Mouse (Mus musculus) forebrain, embryonic 15.5 days (tissue): Measurements from ENCODE around the gene Ciz1. TPM values are rescaled to one million over a fixed set of nuclear protein-coding genes. Genes with fewer than 3 reads are reported as not detected.
"Not testable (repeated sequence)": the region's sequence is repeated elsewhere in the genome, so short reads cannot be mapped to it uniquely, and the experiment has no call there.

Source experiments
- ATAC-seq: fragments of 200-750 bp; cut with Nextera tagmentation; replicated peaks from 2 replicates; pipeline ENCODE4 v1.8.0; 2017; ENCODE audit warnings: mild to moderate bottlenecking, moderate TSS enrichment, moderate library complexity
- H3K27ac ChIP-seq: fragments of 300-500 bp; sonication (generic); replicated peaks from 2 replicates; pipeline ENCODE4 v1.5.1; 2015; ENCODE audit warnings: mild to moderate bottlenecking, inconsistent platforms
- H3K27me3 ChIP-seq: fragments of 300-500 bp; sonication (generic); 2 replicates; pipeline ENCODE4 v1.6.1; 2015; ENCODE audit warnings: inconsistent platforms
- H3K36me3 ChIP-seq: fragments of 300-500 bp; sonication (generic); 2 replicates; pipeline ENCODE4 v1.6.1; 2015; ENCODE audit warnings: mild to moderate bottlenecking, inconsistent platforms
- H3K4me1 ChIP-seq: fragments of 300-500 bp; sonication (generic); 2 replicates; pipeline ENCODE4 v1.6.1; 2015; ENCODE audit warnings: inconsistent platforms
- H3K4me2 ChIP-seq: fragments of 300-500 bp; sonication (generic); replicated peaks from 2 replicates; pipeline ENCODE4 v1.6.1; 2015; ENCODE audit warnings: mild to moderate bottlenecking, inconsistent platforms
- H3K4me3 ChIP-seq: fragments of 300-500 bp; sonication (generic); 2 replicates; pipeline ENCODE4 v1.5.1; 2015; ENCODE audit warnings: mild to moderate bottlenecking, inconsistent platforms
- H3K9ac ChIP-seq: fragments of 300-500 bp; sonication (generic); replicated peaks from 2 replicates; pipeline ENCODE4 v1.6.1; 2015; ENCODE audit warnings: mild to moderate bottlenecking, inconsistent platforms
- H3K9me3 ChIP-seq: fragments of 300-500 bp; sonication (generic); 2 replicates; pipeline ENCODE4 v1.6.1; 2016; ENCODE audit warnings: inconsistent platforms
- WGBS: fragments of 180-500 bp; shearing (Covaris S2); methylation state at CpG from one replicate; pipeline ENCODE4 v1.1.7; 2015; ENCODE audit warnings: mixed read lengths; 5-methylcytosine and 5-hydroxymethylcytosine counted together
- polyA plus RNA-seq: library from polyadenylated mRNA; unstranded; fragments of >200 nt; fragmentation: Nextera tagmentation; extraction: Ambion mirVana; gene quantifications from 2 replicates; pipeline ENCODE4 v1.2.1, GENCODE M21; 2015

Gene Ciz1
- polyA plus RNA-seq, 1 experiment from 2014 or later = 55.3 TPM

DNA sequence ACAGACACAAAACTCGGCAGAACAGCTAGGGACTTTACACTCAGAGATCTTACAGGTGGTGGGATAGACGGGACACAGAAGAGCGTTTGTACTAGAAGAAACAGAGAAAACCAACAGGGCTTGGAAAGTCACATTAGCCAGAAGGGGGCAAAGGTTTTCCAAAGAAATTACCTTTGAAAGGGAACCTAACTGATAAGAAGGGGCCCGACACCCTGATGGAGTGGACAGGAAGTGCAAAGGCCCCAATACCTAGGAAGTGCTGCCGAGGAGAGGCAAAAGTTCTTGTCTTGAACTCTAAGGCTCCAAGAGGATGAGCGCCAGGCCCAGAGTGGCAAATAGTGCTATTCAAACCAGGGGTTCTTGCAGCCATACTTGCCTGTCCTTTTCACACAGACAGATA, 1.7 kb downstream of the Ciz1 start:
- no peak for ATAC-seq
- 70% methylated on average over 6 of the region's 6 CpGs for WGBS
- H3K9ac ChIP-seq = no peak overlapping the region
- no peak overlapping the region for H3K4me3 ChIP-seq
- no peaks in the 10 kb centered on the region for H3K9me3 ChIP-seq
- H3K27me3 ChIP-seq = no peaks in the 10 kb centered on the region
- peaks cover 14% of the 10 kb centered on the region for H3K4me1 ChIP-seq
- no peak overlapping the region for H3K27ac ChIP-seq
- H3K4me2 ChIP-seq = peak overlapping the region; percentile 67; the same call in 1 of the 2 replicates
- no peaks in the 10 kb centered on the region for H3K36me3 ChIP-seq

DNA sequence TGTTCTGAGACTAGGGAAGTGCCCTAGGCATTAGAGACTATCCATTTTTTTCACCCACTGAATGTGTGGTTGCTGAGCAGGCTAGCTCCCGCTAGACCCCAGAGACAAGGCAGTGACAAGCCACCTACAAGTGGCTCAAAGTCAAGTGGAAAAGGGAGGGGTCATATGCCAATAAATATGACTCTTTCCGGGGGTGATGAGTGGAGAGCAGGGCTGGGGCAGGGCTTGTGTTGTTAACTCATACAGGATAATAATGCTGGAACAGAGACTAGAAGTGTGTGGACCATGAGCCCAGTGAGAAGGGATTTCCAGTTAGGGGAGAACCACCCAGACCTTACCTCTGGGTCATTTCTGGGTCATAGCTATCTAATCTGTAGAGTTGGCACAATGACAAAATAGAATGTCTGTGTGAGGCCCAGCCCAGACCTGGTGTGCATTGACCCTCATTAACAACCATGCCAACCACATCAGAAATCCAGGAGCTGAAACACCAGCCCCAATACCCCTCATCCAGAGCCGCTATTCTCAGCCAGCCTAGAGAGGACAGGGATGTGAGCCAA, 2.3 kb downstream of the Ciz1 start:
- Histone ChIP-seq H3K36me3 (no peaks in the 10 kb centered on the region), H3K4me3 (no peak overlapping the region), H3K4me1 (peaks cover 14% of the 10 kb centered on the region), H3K9ac (no peak overlapping the region), H3K27ac (no peak overlapping the region), H3K4me2 (no peak overlapping the region), H3K27me3 (no peaks in the 10 kb centered on the region), H3K9me3 (no peaks in the 10 kb centered on the region)
- WGBS = 93% methylated on average over 3 of the region's 3 CpGs
- ATAC-seq = no peak

DNA sequence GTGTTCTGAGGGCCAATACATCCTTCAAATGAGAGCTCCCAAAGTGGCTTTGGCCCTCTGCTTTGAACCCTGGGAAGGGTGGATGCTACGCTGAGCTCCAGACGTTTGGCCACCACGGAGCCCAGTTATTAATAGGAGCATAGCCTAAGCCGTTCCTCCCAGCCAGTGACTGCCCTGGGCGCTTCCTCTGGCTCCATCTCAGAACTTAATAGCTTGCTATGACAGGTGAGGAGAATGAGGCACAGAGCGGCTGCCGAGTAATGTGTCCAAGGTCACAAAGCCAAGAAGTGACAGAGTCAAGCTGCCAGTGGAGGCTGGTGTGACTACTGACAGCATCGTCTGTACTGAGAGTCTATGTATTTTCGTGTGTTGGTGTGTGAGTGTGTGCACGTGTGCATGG, 4.1 kb downstream of the Ciz1 start:
- Histone ChIP-seq H3K36me3 (no peaks in the 10 kb centered on the region), H3K27me3 (peaks cover 4% of the 10 kb centered on the region; the same call in 1 of the 2 replicates), H3K9ac (no peak overlapping the region), H3K4me1 (peaks cover 21% of the 10 kb centered on the region), H3K9me3 (no peaks in the 10 kb centered on the region), H3K4me3 (no peak overlapping the region), H3K4me2 (no peak overlapping the region), H3K27ac (no peak overlapping the region)
- no peak for ATAC-seq
- 83% methylated on average over 10 of the region's 10 CpGs for WGBS

DNA sequence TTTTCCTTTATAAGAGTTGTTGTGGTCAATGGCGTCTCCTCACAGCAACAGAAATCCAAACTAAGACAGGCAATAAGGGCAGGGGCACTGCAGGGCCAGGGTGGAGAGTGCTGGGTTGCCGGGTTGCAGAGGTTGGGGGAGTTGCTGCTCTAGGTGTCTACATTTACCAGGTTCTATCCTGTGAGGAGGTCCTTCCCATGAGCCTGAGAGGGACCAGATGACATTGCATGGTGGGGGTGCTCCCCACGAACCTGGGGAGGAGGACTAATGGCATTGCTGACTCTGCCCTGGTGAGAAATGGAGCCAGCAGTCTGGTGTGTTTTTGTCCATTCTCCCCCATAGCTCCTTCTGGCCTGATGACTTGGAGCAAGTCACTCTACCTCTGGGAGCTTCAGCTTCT, 5.6 kb downstream of the Ciz1 start:
- Histone ChIP-seq H3K27me3 (peaks cover 13% of the 10 kb centered on the region; the same call in 1 of the 2 replicates), H3K27ac (no peak overlapping the region), H3K4me2 (no peak overlapping the region), H3K9me3 (no peaks in the 10 kb centered on the region), H3K4me1 (peaks cover 17% of the 10 kb centered on the region), H3K9ac (no peak overlapping the region), H3K4me3 (no peak overlapping the region), H3K36me3 (no peaks in the 10 kb centered on the region)
- no peak for ATAC-seq
- 77% methylated on average over 3 of the region's 3 CpGs for WGBS

DNA sequence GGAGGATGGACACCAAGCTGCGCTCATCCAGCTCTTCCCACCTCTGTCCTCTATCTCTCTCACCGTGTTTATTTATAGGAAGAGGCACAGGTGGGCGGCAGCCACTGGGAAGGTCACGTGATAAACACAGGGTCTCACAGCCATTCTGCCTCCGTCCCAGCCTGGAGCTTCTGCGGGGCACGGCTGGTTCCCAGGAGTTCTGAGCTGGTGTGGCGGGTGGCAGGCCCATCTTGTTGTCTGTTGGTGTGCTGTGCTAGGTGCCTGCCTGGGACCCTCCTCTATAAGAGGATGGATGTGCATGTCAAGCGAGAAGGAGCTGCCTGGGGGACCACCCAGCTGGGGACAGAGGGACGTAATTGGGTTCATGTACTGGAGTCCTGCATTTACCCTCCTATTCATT, 6.3 kb downstream of the Ciz1 start:
- ATAC-seq = no peak
- peaks cover 17% of the 10 kb centered on the region for H3K4me1 ChIP-seq
- H3K9me3 ChIP-seq = no peaks in the 10 kb centered on the region
- no peaks in the 10 kb centered on the region for H3K36me3 ChIP-seq
- H3K4me3 ChIP-seq = no peak overlapping the region
- H3K4me2 ChIP-seq = no peak overlapping the region
- H3K27ac ChIP-seq = no peak overlapping the region
- H3K9ac ChIP-seq = no peak overlapping the region
- WGBS = 71% methylated on average over 10 of the region's 10 CpGs
- H3K27me3 ChIP-seq = peaks cover 13% of the 10 kb centered on the region; the same call in 1 of the 2 replicates

DNA sequence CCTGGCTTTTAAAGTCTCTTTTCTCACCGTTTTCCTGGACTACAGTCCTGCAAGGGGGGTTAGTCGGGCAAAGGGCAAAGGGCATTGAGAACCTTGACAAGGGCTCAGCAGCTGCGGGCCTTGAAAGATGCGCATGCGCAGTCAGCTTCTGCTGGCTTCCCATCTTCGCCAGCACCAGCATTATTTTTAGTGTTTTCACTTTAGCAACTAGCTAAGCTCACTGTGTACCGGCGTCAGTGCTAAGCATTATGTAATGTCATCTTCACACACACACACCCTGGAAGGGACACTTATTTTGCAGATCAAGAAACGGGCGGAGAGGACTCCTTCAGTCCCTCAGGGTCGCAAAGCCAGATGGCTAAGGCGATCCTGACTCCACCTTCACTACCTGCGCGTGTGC, 8.6 kb downstream of the Ciz1 start:
- peak overlapping the region; percentile 46 for H3K4me2 ChIP-seq
- WGBS = 4% methylated on average over 14 of the region's 14 CpGs
- peak overlapping the region; percentile 30 for H3K4me3 ChIP-seq
- H3K9ac ChIP-seq = no peak overlapping the region
- H3K27me3 ChIP-seq = peaks cover 13% of the 10 kb centered on the region; the same call in 1 of the 2 replicates
- no peaks in the 10 kb centered on the region for H3K9me3 ChIP-seq
- H3K36me3 ChIP-seq = 0 out of 2 replicates have a peak, but pooled peaks cover 2% of the 10 kb centered on the region
- H3K4me1 ChIP-seq = peaks cover 27% of the 10 kb centered on the region
- no peak for ATAC-seq
- H3K27ac ChIP-seq = no peak overlapping the region

DNA sequence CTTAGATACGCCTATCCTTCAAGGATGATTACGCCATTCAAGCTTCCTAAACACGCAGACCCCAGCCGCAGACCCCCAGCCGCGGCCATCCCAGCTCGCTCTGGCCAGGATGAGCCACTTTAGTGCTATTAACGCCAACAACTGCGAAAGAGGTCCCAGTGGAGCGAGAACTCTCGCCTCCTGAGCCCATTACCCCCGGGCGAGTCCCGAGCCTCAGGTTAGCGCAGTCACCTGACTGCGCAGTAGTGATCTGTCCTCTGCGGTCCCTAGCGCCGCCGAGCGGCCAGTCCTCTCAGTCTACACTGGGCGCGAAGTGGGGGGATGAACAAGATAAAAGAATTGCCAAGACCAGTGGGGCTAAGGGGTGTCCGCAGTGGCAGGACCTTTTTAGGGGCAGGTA, 9.3 kb downstream of the Ciz1 start:
- H3K4me2 ChIP-seq = peak overlapping the region; percentile 46
- under 1% methylated on average over 24 of the region's 24 CpGs for WGBS
- 0 out of 2 replicates have a peak, but pooled peaks have one; percentile 34 for ATAC-seq

DNA sequence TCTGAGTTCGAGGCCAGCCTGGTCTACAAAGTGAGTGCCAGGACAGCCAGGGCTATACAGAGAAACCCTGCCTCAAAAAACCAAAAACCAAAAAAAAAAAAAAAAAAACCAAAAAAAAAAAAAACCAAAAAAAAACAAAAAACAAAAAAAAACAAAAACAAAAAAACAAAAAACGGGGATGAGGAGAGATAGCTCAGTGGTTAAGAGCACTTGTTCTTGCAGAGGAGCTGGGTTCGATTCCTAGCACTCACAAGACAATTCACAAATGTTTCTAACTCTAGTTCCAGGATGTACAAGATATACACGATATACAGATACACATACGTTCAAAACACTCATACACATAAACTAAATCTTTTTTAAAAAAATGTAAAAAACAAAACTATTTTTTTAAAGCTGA, 10.1 kb downstream of the Ciz1 start:
- not testable (repeated sequence) for H3K36me3 ChIP-seq, ATAC-seq, H3K9me3 ChIP-seq
- peaks cover 13% of the 10 kb centered on the region; the same call in 1 of the 2 replicates for H3K27me3 ChIP-seq
- H3K4me1 ChIP-seq = peaks cover 27% of the 10 kb centered on the region
- peak overlapping the region; percentile 70 for H3K4me3 ChIP-seq
- peak overlapping the region; percentile 68; the same call in 1 of the 2 replicates for H3K9ac ChIP-seq
- H3K4me2 ChIP-seq = peak overlapping the region; percentile 63
- 0 out of 2 replicates have a peak overlapping the region, but pooled peaks have one; percentile 75 for H3K27ac ChIP-seq
- WGBS = 43% methylated on average over 5 of the region's 5 CpGs

More for the DNA sequence above, 9.3 kb downstream of the Ciz1 start:
- Histone ChIP-seq H3K36me3 (peaks cover 3% of the 10 kb centered on the region; the same call in 1 of the 2 replicates), H3K4me3 (peak overlapping the region; percentile 30), H3K27ac (no peak overlapping the region), H3K9ac (peak overlapping the region; percentile 18; the same call in 1 of the 2 replicates), H3K27me3 (peaks cover 13% of the 10 kb centered on the region; the same call in 1 of the 2 replicates), H3K9me3 (no peaks in the 10 kb centered on the region), H3K4me1 (peaks cover 27% of the 10 kb centered on the region)

DNA sequence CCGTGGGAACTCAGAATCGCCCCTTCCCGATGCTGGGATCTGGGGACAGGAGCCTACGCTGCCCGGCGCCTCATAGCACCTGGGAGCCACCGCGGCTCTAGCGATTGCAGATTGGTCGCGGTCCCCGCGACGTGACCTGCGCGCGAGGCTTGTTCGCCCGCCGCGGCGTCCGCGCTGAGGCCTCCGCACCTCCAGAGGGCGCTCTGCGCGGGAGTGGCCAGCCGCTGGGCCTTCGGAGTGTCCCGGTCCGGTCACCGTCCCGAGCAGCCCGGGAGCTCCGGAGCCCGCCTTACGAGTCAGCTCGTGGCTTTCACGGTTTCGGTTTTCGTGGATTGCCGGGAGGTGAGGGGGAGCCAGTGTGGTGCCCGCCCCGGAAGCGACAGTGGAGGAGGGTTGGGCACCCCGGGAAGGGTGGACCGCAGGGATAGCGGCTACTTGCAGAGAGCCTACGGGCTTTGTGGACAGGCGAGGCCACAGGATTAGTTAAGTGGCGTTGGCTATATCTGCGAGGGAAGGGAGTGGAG, 10.8 kb downstream of the Ciz1 start:
- Histone ChIP-seq H3K4me1 (peaks cover 27% of the 10 kb centered on the region), H3K9me3 (no peaks in the 10 kb centered on the region), H3K27ac (peak overlapping the region; percentile 75), H3K9ac (peak overlapping the region; percentile 68), H3K27me3 (peaks cover 13% of the 10 kb centered on the region; the same call in 1 of the 2 replicates), H3K4me2 (peak overlapping the region; percentile 63), H3K36me3 (peaks cover 9% of the 10 kb centered on the region), H3K4me3 (peak overlapping the region; percentile 70)
- ATAC-seq = peak; percentile 83
- under 1% methylated on average over 53 of the region's 53 CpGs for WGBS

DNA sequence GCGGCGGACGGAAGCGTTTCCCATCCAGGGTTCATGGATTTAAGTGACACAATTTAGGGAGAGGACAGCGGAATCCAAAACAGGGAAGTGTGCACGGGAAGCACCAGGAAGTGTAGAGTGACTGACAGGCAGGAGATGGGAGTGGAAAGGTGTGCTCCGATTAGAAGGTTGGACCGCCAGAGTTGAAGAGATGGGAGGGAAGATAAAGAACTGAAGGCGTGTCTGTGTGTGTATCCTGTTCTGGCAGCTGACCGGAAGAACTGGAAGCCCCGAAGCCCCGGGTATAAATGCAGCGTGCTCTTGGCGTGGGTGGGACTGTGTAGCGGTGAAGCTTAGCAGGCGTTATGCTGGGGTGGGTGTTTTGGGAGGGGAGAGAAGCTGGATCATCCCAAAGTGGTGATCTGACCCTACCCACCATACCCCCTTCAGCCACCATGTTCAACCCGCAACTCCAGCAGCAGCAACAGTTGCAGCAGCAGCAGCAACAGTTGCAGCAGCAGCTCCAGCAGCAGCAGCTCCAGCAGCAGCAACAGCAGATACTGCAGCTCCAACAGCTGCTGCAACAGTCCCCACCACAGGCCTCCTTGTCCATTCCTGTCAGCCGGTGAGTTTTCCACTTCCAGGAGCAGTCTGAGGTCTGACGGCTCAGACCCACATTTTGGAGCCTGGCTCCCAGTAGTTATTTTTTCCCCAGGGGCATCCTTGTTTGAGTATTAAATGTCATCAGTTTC, 11.4 kb downstream of the Ciz1 start:
- H3K4me1 ChIP-seq = peaks cover 27% of the 10 kb centered on the region
- peak; percentile 65 for ATAC-seq

DNA sequence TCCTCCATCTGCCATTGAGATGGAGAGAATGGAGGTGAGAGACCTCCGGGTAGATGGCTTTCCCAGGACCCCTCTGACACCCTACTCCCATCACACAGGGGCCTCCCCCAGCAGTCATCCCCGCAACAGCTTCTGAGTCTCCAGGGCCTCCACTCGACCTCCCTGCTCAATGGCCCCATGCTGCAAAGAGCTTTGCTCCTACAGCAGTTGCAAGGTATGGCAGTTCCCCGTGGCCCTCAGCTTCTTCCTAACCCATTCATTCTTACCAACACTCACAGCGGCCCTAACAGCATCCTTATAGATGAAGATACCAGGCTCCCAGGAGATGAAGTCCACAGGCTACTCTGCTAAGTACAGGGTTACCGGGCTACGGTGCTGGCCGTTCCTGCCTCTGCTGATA, 12.0 kb downstream of the Ciz1 start:
- Histone ChIP-seq H3K4me1 (peaks cover 27% of the 10 kb centered on the region), H3K27me3 (peaks cover 13% of the 10 kb centered on the region; the same call in 1 of the 2 replicates), H3K4me3 (peak overlapping the region; percentile 70), H3K9me3 (no peaks in the 10 kb centered on the region), H3K36me3 (peaks cover 18% of the 10 kb centered on the region), H3K4me2 (peak overlapping the region; percentile 63), H3K27ac (no peak overlapping the region), H3K9ac (peak overlapping the region; percentile 68; the same call in 1 of the 2 replicates)
- ATAC-seq = no peak
- WGBS = 87% methylated on average over 8 of the region's 8 CpGs

More for the DNA sequence above, 11.4 kb downstream of the Ciz1 start:
- Histone ChIP-seq H3K36me3 (peaks cover 15% of the 10 kb centered on the region), H3K4me3 (peak overlapping the region; percentile 70), H3K4me2 (peak overlapping the region; percentile 63), H3K27me3 (peaks cover 13% of the 10 kb centered on the region; the same call in 1 of the 2 replicates), H3K9ac (peak overlapping the region; percentile 68), H3K27ac (peak overlapping the region; percentile 75), H3K9me3 (no peaks in the 10 kb centered on the region)
- WGBS = 12% methylated on average over 17 of the region's 19 CpGs

DNA sequence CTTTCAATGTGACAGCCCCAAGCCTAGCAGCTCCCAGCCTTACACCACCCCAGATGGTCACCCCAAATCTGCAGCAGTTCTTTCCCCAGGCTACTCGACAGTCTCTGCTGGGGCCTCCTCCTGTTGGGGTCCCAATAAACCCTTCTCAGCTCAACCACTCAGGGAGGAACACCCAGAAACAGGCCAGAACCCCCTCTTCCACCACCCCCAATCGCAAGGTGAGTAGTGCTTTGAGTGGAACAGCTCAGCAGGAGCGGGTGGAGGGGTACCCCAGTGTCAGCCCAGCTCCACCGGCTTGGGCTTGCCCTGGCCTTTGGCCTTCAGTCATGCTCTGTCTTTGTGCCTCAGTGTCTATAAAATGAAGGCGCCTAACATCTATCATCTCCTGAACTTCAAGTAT, 15.2 kb downstream of the Ciz1 start:
- peaks cover 14% of the 10 kb centered on the region for H3K4me1 ChIP-seq
- no peak overlapping the region for H3K4me3 ChIP-seq
- no peak overlapping the region for H3K27ac ChIP-seq
- H3K9ac ChIP-seq = no peak overlapping the region
- H3K4me2 ChIP-seq = no peak overlapping the region
- ATAC-seq = no peak
- H3K27me3 ChIP-seq = no peaks in the 10 kb centered on the region
- H3K36me3 ChIP-seq = peaks cover 50% of the 10 kb centered on the region
- WGBS = 97% methylated on average over 5 of the region's 5 CpGs
- H3K9me3 ChIP-seq = no peaks in the 10 kb centered on the region
